Mouse (Mus musculus): ENCODE results near the gene Rasgrp2. TPM values are rescaled to one million over a fixed set of nuclear protein-coding genes. Genes with fewer than 3 reads are reported as not detected.
A peak's percentile ranks its signal among the peaks of the same experiment; 100 is the strongest.

The Rasgrp2 gene
- total RNA-seq, 2 experiments from 2014 or later = 48.5 to 55.9 TPM

- no peak for DNase-seq (ENCODE audit: low spot score in 2 of 2)
Measured at GRCm38 (mm10) chr19:6381238-6381637, 17.9 kb upstream of the Rasgrp2 start.

GRCm38 (mm10) chr19:6382323-6382924 is 16.7 kb upstream of the Rasgrp2 start:
- no peak for DNase-seq (ENCODE audit: low spot score in 2 of 2)

- DNase-seq (ENCODE audit: low spot score in 2 of 2) = no peak
Measured at GRCm38 (mm10) chr19:6383470-6383869, 15.7 kb upstream of the Rasgrp2 start.

- DNase-seq (ENCODE audit: low spot score in 2 of 2) = no peak
Measured at GRCm38 (mm10) chr19:6384128-6384527, 15.0 kb upstream of the Rasgrp2 start, which contains the start of gene Pygm. Gene Pygm (plus strand): TSS chr19:6384399.

- no peak for DNase-seq (ENCODE audit: low spot score in 2 of 2)
Measured at GRCm38 (mm10) chr19:6384954-6385353, 14.2 kb upstream of the Rasgrp2 start.

- no peak for DNase-seq (ENCODE audit: low spot score in 2 of 2)
Measured at GRCm38 (mm10) chr19:6385419-6385818, 13.7 kb upstream of the Rasgrp2 start.

GRCm38 (mm10) chr19:6385821-6386220 is 13.3 kb upstream of the Rasgrp2 start:
- DNase-seq (ENCODE audit: low spot score in 2 of 2) = no peak

- DNase-seq (ENCODE audit: low spot score in 2 of 2) = no peak
Measured at GRCm38 (mm10) chr19:6386234-6386633, 12.9 kb upstream of the Rasgrp2 start.

GRCm38 (mm10) chr19:6388006-6388405 is 11.1 kb upstream of the Rasgrp2 start:
- DNase-seq (ENCODE audit: low spot score in 2 of 2) = no peak

- no peak for DNase-seq (ENCODE audit: low spot score in 2 of 2)
Measured at GRCm38 (mm10) chr19:6389803-6390202, 9.3 kb upstream of the Rasgrp2 start.

GRCm38 (mm10) chr19:6390251-6390650 is 8.9 kb upstream of the Rasgrp2 start:
- DNase-seq (ENCODE audit: low spot score in 2 of 2) = no peak

GRCm38 (mm10) chr19:6392743-6393393 is 6.3 kb upstream of the Rasgrp2 start:
- no peak for DNase-seq (ENCODE audit: low spot score in 2 of 2)

GRCm38 (mm10) chr19:6393637-6394036 is 5.5 kb upstream of the Rasgrp2 start:
- DNase-seq (ENCODE audit: low spot score in 2 of 2) = no peak

- DNase-seq (ENCODE audit: low spot score in 2 of 2) = no peak
Measured at GRCm38 (mm10) chr19:6396237-6396636, 2.9 kb upstream of the Rasgrp2 start.

GRCm38 (mm10) chr19:6397582-6398249 is 1.4 kb upstream of the Rasgrp2 start:
- no peak for DNase-seq (ENCODE audit: low spot score in 2 of 2)

- DNase-seq (ENCODE audit: low spot score in 2 of 2) = peak in 1 of 2 experiments; percentile 42
Measured at GRCm38 (mm10) chr19:6398447-6399284, 474 bp upstream of the Rasgrp2 start.

- no peak for DNase-seq (ENCODE audit: low spot score in 2 of 2)
Measured at GRCm38 (mm10) chr19:6400096-6401086, 1.3 kb downstream of the Rasgrp2 start.

- DNase-seq (ENCODE audit: low spot score in 2 of 2) = peak; percentile 59 to 69
Measured at GRCm38 (mm10) chr19:6401131-6401815, 2.1 kb downstream of the Rasgrp2 start.

GRCm38 (mm10) chr19:6401951-6402350 is 2.8 kb downstream of the Rasgrp2 start:
- no peak for DNase-seq (ENCODE audit: low spot score in 2 of 2)

- no peak for DNase-seq (ENCODE audit: low spot score in 2 of 2)
Measured at GRCm38 (mm10) chr19:6403869-6404268, 4.7 kb downstream of the Rasgrp2 start.

Data from adrenal gland, postnatal 4 days (tissue).